Mouse (Mus musculus): ENCODE measurements around the gene Sh2d3c.

GRCm38 (mm10) chr2:32691041-32691440 is 29.8 kb upstream of the Sh2d3c start:
- TF ChIP-seq POLR2A (IDR thresholded peaks at IDR 0.05; ENCODE audit: borderline replicate concordance, control insufficient read depth, low read depth, low read length): no peak
- no peak for TF ChIP-seq CTCF (IDR thresholded peaks at IDR 0.05; ENCODE audit: control insufficient read depth, insufficient read depth, low read length)

Data from bone marrow, adult 2 months (tissue).